Mouse (Mus musculus) embryo, embryonic 9.5 days (tissue): ENCODE data around the gene Csad.
"Not testable (repeated sequence)": the region's sequence is repeated elsewhere in the genome, so short reads cannot be mapped to it uniquely, and the experiment has no call there.

Experiments used
- DNase-seq: peaks from one replicate; pipeline ENCODE4 v3.0.0-alpha.2; 2017; ENCODE audit errors: extremely low spot score

The Csad gene

DNA sequence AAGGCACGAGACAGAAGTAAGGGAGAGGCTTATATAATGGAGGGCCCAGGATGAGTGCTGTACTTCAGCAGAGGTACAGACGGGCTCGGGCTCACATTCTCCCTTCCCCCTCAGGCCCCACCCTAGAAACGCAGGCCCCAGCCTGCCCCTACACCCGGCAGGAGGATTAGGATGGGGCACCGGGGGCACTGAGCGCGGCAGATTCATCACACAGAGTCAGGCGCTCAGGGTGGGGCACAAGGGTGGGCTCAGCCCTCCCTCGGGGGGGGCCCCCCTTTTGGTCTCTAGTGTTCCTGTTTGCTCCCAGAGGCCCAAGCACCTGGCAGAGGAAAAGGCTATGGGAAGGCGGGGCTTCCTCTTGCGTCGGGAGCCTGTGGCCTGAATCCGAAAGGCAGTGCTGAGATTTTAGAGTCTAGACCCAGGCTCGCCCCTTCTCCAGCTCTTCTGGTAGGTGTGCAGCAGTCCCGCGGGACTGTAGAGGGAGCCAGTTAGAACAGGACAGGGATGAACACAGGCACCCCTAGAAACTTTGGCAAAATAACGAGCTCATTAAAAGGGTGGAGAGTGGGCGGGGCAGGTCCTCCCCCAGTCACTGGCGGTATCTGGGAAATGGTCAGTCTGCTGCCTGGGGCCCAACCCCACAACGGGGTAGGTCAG, 31.0 kb upstream of the Csad start:
- DNase-seq: no peak

DNA sequence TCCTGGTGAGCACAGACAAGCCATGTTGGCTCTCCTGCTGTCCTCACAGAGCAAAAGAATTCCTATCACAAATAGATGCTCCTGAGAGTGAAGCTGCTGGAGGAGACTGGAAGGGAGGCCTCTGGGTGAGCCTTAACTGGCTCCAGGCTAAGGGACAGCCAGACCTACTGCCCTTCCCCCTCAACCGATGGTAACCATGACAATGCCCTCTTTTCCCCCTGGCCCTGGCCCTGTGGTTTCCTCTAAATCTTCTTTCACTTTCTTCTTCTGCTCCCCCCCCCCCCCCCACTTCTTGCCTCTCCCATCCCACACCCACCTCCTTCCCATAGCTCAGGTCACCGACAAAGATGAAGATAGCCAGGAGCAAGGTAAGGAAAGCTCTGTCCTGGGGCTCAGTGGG, 29.4 kb upstream of the Csad start:
- DNase-seq: no peak

DNA sequence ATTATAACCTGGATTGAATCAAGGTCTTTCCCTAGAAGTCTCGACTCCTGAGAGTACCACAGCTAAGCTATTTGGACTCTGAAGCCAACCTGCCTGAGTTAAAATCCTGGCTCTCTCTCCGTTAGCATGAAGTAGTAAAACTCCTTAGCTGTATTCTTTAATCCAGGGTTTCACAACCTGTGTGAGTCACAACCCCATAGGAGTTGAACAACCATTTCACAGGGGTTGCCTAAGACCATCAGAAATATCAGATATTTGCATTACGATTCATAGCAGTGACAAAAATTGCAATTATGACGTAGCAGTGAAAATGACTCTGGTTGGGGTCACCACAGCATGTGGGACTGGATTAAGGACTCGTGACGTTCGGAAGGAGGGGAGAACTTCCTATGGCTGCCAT, 28.2 kb upstream of the Csad start:
- DNase-seq: no peak

DNA sequence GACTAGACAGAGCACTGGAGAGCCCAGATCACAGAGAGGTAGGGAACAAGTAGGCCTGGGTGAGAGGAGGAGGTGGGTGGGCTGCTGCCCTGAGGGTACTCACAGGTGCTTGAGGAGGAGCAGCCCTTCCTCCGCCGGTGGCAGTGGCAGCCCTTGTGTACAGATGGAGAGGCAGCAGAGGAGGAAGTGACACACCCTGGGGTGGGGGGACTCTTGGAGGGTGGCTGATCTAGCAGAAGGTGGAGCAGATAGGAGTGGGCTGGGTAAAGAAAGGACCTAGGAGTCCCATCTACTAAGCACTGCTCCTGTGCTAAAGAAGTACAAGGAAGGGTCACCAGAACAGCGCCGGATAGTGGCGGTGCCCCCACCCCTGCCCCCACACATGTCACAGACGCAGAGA, 27.2 kb upstream of the Csad start, which contains the start of gene Itgb7:
Gene Itgb7, minus strand, starts transcription at position 197 of the 400 bp plus-strand sequence.
- DNase-seq: no peak

DNA sequence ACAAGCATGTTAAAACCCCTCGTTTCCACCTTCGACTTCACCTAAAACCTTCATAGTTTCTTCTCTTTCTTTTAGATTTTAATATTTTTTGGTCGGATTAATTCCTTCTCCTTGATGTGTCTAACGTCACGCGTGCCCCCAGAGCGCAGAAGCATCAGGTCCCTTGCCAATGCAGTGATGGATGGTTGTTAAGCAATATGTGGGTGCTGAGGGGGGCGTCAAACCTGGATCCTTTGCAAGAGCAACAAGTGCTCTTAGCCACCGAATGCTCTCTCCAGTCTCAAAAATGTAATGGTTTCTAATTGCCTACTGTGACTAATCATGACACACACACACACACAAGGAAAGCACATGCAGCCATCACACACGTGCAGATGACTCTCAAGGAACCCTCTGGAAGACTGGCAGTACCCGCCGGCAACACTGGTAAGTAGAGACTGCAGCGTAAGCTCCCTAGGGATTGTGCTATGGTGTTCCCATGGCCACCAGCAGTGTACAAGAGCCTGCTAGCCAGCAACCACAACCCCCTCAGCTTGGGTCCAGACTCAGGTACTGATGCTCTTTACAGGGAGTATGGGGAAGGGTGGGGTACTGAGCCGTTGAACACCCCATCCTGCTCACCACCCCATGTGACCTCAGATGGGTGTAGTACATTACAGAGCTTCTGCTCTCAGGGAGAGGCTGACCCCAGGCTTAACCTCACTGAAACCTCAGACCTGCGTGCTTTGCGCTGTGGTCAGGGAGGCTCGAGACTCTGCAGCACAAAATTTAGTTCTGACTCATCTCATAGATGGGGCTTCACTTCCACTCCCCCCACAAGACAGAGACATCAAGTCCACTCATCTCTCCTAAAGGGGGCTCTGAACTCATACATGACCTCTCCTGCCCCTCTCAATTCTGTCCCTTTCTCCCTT, 26.1 kb upstream of the Csad start:
- DNase-seq: no peak

DNA sequence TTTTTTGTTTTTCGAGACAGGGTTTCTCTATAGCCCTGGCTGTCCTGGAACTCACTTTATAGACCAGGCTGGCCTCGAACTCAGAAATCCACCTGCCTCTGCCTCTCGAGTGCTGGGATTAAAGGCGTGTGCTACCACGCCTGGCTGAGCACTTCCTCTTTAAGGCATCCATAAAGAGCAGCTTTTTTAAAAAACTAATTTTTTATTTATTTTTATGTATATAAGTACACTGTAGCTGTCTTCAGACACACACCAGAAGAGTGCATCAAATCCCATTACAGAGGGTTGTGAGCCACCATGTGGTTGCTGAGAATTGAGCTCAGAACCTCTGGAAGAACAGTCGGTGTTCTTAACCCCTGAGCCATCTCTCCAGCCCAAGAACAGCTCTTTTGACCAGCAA, 21.1 kb upstream of the Csad start:
- DNase-seq: not testable (repeated sequence)

DNA sequence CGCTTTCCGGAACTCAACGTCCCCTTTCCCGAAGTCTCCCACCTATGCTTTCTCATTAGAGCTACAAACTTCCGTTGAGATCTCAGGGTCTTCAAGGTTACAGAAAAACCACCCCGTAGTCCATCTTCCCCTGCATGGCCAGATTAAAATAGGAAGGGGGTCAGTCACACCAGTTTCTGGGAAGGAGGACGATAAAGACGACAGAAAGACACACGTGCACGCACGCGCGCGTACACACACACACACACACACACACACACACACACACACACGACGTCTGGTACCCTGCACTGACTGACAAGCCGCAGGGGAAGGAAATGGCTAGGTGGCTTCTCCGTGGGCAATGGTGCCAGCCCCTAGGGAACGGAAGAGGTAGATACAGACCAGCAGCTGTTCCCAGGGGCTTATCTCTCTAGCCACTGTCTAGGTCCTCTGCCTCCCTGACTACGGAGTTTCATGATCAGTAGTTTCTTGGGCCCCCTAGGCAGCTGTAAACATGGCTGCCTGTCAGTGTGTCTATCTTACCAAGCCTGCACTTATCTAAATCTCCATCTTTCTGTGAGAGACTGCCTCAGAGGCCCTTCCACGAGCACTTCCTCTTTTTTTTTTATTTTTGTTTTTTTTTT, 20.6 kb upstream of the Csad start:
- DNase-seq: no peak

DNA sequence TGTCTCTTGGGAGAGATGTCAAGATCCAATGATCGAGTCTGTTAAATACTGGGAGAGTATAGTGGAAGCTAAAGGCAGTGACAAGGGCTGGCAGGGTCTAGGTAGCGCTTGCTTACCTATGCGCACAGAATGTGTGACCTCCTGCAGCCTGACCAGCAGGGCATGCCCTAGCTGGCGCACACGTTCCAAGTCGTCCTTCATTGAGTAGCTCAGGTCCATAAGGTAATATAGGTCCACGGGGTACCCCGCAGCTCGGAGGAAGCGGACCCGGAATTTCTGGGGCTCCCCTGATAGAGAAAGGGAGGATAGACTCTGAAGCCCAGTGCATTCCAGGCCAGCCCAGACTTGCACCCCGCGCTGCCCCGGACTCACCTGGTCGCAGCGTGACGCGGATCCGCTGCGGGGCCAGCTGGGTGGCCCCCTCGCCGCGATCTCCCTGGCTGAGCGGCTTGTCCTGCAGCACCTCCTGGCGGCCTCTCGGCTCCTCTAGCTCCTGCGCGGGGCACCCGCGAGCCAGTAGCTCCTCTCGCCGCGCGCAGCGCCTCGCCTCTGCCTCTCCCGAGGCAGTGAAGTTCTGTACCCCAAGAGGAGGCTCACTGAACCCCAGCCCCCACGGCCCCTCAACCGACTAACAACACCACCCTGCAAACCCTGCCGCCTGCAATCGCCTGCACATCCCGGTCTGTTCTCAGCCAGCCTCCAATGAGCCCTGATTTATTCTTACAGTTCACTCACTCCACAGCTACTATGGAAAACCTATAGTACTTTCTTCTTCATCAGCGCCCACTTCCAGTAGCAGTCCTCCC, 19.9 kb upstream of the Csad start:
- peak; percentile 81 for DNase-seq

DNA sequence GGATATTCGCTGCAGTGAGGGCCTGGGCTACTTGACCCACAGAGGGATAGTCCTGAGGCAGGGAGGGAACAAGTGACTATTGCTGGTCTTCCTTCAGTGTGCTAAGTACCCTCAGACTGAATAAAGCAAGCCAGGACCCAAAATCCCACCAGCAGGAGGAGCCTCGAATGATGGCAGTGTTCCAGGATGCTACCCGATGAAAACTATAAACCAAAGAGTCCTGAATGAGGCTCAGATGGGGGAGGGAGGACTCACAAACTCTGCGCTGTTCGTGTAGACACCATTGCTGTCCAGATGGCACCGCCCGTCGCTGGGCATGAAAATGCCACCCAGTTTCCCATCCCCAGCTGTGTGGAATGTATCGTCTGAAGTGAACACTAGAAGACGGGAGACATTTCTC, 17.9 kb upstream of the Csad start:
- DNase-seq: no peak

DNA sequence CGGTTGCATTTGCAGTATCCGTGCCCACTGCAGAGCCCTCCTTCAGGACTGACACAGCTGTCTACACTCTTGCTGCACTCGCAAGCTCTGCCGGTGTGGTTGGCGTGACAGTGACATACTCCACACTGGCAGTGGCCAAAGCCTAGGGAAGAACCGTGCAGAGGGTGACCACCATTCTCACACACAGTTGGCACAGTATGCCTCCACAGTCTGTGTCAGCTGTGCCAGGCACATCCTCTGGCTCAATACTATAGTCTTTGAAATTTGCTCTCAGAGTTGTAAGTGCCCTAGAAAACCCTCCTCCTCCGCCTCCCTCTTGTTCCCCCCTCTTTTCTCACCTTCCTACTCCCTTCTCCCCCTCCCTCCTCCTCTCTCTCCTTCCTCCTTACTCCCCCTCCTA, 12.8 kb upstream of the Csad start:
- DNase-seq: no peak

DNA sequence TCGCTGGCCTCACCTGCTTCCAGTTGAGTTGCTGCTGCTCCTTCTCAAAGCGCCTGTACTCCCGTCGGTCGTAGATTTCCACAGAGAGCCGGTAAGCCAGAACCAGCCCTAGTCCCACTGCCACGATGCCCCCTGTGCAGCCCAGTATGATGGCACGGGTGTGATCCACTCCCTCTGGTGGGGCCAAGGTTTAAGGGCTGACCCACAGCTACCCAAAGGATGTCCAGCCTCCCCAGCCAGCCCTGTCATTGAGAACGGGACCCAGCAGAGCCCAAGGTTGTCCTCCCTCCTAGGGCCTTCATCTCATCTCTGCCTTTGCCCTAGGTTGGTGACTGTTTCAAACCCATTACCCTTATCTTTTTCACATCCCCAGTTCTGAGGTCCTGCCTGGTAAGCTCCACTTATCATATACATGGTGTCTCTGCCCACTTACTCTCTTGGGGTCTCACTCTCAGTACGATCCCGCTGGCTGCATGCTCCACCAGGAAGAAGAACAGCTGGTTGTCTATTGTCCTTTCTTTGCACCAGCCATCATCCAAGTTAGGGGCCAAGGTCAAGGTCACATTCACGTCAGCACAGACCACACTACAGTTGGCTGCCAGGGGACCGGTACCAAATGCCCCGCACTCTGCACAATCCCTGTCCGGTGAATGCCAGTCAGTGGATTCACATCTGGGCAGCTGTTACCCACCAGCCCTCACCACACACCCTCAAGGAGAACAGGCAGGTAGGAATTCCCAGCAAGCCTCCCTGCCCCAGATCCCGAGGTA, 12.1 kb upstream of the Csad start:
- DNase-seq: no peak

DNA sequence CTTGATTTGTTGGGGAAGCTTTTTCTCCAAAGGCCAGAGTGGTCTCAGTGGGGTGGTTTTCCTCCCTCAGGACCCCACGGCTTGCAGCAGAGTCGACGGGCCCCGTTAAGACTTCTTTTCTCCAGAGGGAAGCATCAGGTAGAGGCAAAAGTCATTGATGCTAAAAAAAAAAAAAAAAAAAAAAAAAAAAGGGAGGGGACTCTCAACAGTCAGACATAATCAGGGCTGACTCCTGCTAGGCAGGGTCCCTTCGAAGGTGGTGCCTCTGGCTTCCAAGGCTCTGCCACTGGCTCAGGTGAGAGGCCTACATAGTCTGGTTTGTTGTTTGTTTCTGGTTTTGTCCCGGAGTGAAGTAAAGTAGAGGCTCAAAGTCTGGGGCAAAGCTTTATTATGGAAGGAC, 11.1 kb upstream of the Csad start:
- no peak for DNase-seq

DNA sequence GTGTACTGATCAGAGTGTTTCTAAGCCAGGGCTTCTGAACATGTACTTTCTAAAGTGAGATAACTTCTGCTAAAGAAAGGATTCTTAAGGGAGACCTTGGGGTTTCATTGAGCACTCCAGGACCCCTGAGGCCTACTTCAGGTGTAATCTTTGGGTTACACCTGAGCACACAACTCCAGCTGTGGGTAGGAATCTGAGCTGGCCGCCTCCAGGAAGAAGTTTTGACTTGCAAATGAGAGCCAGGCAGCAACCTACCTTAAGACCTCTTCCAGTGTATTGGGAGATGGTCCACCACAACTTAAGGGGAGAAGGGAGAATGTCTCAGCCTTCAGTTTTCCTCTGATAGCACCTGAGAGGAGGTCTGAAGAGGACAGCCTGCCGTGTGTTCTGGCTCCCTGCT, 9.6 kb upstream of the Csad start:
- DNase-seq: no peak

DNA sequence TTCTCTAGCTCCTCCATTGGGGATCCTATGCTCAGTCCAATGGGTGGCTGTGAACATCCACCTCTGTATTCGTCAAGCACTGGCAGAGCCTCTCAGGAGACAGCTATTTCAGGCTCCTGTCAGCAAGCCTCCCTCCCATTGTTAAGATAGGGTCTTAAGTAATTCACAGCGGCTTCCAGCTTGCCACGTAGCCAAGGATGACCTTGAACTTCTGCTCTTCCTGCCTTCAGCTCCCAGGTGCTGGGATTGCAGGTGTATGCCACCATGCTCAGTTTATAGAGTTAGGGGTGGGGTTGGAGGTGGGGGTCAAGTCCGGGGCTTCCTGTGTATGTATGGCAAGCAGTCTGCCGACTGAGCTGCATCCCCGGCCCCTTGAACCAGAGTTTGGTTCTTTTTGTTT, 7.4 kb upstream of the Csad start:
- DNase-seq: no peak

DNA sequence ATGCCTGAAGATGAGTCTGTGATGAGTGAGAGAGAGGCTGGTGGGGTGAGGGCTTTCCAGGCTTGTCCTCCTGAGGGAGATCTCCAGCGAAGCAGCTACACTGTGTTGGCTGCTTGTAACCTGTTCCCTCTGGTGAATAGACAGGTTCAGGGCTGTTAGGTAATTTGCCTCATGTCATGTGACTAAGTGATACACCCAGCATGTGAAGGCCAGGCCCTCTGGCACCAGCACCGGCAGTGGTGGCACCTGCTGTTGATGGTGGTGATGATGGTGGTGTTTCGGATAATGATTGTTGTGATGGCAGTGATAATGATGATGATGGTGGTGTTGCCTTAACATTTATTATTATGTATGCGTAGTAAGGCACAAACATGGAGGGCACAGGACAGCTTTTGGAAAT, 6.3 kb upstream of the Csad start:
- DNase-seq: no peak

DNA sequence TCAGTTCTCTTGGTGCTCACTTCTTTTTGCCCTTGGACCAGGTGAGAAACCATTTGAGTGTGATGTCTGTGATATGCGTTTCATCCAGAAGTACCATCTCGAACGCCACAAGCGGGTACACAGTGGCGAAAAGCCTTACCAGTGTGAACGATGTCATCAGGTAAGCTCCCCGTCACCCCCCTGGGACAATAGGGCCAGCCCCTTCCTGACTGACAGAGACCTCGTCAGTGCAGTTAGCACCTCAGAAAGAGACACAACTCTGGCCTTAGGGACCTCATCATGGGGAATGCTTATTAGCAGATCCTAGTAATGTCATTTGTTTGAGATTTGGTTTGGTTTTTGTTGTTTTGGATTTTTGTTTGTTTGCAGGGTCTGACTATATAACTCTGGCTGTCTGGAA, 4.6 kb upstream of the Csad start:
- DNase-seq: no peak

DNA sequence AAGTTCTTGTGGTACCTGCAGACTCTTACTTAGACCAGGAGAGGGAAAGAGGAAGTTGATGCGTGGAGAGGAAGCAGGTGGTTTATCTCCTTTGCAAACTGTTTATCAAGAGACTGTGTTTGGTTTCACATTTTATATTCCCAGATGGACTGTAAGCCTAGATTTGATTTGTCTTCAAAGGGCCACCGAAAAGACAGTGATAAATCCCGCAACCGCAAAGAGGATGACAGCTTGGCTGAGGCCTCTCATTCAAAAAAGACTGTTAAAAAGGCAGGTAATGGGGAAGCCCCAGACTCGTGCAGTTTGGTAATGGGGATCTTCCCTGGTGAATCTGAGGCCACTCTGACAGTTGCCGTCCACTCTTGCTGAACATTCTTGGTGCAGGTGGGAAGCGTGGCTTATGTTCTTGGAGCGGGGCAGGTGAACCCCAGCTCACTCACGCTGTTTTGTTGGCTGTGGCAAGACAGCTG, 3.6 kb upstream of the Csad start:
- DNase-seq: no peak

DNA sequence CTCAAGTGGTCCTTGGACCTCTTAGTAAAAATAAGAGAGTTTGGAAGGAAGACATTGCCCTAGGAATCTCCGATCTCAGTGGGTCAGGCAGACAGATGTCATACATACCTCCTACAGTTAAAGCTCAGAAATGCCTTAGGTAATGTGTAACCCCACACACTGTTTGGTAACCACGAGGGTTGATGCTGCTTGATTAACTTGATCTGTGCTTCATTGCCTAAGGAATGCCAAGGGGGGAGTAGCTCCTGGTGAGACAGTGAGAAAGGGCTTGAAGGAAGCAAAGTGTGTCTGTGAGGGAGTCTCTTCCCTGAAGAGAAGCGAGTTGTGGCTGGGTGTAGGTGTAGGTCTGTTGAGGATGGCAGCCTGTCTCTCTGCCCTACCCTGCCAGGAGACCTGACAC, 2.8 kb upstream of the Csad start:
- no peak for DNase-seq

DNA sequence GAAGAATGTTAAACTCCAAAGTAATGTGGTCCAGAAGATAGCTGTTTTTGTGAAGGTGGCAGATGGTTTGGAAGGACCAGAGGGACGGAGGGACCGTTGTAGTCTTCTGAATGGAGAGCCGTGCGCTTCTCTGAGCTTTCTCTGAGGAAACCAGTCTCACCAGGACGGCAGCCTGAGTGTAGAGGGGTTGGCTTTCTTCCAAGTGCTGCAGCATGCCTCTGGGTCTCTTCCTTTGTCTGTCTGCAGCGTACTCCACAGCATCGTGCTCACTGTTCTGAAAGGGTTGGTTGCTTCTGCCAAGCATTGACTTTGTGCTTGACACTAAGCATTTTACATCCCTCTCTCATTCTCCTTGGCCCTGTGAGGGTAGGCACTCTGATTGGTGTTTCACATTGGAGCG, 1.3 kb upstream of the Csad start:
- no peak for DNase-seq

DNA sequence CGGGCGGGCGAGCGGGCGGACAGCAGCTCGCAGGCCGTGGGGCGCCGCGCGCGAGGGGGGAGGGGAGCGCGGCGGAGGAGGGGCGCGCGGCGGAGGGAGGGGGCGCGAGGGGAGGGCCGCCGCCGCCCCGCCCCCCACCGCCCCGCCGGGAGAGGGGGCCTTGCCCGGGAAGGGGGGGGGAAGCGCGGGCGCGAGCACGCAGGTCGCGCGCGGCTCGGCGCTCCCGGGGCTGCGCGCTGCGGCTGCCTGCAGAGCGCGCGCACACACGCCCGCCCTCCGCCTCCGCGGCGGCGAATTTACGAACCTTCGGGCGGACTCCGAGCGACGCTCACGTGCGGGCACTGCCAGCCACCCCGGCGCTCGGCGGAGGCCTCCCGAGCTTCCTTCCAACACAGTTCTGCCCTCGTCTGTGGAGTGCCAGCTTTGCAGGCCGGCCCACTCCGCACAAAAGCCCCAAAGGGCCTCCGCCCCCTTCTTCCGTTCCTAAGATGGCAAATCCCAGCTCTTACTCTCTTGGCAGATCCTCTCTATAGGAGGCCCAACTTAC, 616 bp downstream of the Csad start:
- no peak for DNase-seq
